Mouse (Mus musculus) liver, postnatal 0 days (tissue): Measurements from ENCODE around the gene Pdzd2. TPM values are rescaled to one million over a fixed set of nuclear protein-coding genes. Genes with fewer than 3 reads are reported as not detected.

Source experiments
- ATAC-seq: fragments of 200-750 bp; cut with Nextera tagmentation; 2 replicates; pipeline ENCODE4 v1.8.0; 2017; ENCODE audit warnings: mild to moderate bottlenecking, moderate library complexity
- DNase-seq: peaks from one replicate; pipeline ENCODE4 v3.0.0-alpha.2; 2016
- H3K27ac ChIP-seq: fragments of 300-500 bp; sonication (generic); 2 replicates; pipeline ENCODE4 v1.5.1; 2014; ENCODE audit warnings: antibody characterized with exemption, moderate library complexity, mild to moderate bottlenecking, low read depth
- H3K27me3 ChIP-seq: fragments of 300-500 bp; sonication (generic); 2 replicates; pipeline ENCODE4 v1.6.1; 2014; ENCODE audit warnings: low read length, control low read depth, mixed read lengths; ENCODE audit not compliant: insufficient read depth
- H3K36me3 ChIP-seq: fragments of 300-500 bp; sonication (generic); replicated peaks from 2 replicates; pipeline ENCODE4 v1.6.1; 2014; ENCODE audit warnings: mild to moderate bottlenecking, control low read depth, low read length, moderate library complexity, mixed read lengths; ENCODE audit not compliant: insufficient read depth
- H3K4me1 ChIP-seq: fragments of 300-500 bp; sonication (generic); 2 replicates; pipeline ENCODE4 v1.6.1; 2014; ENCODE audit warnings: antibody characterized with exemption, mild to moderate bottlenecking, control low read depth; ENCODE audit not compliant: insufficient read depth
- H3K4me2 ChIP-seq: fragments of 300-500 bp; sonication (generic); 2 replicates; pipeline ENCODE4 v1.6.1; 2014; ENCODE audit warnings: low read depth, mild to moderate bottlenecking, low read length, moderate library complexity, mixed read lengths
- H3K4me3 ChIP-seq: fragments of 300-500 bp; sonication (generic); 2 replicates; pipeline ENCODE4 v1.5.1; 2014; ENCODE audit warnings: low read depth, low read length
- H3K9ac ChIP-seq: fragments of 300-500 bp; sonication (generic); replicated peaks from 2 replicates; pipeline ENCODE4 v1.6.1; 2014; ENCODE audit warnings: mild to moderate bottlenecking, moderate library complexity
- H3K9me3 ChIP-seq: fragments of 300-500 bp; sonication (generic); 2 replicates; pipeline ENCODE4 v1.6.1; 2016; ENCODE audit warnings: mild to moderate bottlenecking, control low read depth, low read length, mixed read lengths
- CTCF ChIP-seq: sonication (generic); IDR thresholded peaks from 2 replicates; pipeline ENCODE4 v1.5.1; 2016; ENCODE audit warnings: antibody characterized with exemption, low read depth
- EP300 ChIP-seq: IDR thresholded peaks from 2 replicates; pipeline ENCODE4 v1.6.1; 2016; ENCODE audit warnings: antibody characterized with exemption, low read depth, mild to moderate bottlenecking
- WGBS: fragments of 180-500 bp; shearing (Covaris S2); extraction: QIAGEN DNeasy Blood & Tissue Kit; methylation state at CpG from one replicate; pipeline ENCODE4 v1.1.7; 2014; ENCODE audit not compliant: insufficient replicate concordance; 5-methylcytosine and 5-hydroxymethylcytosine counted together
- polyA plus RNA-seq: library from polyadenylated mRNA; unstranded; fragments of >200 nt; fragmentation: Nextera tagmentation; extraction: Ambion mirVana; gene quantifications from 2 replicates; pipeline ENCODE4 v1.2.1, GENCODE M21; 2015

Gene Pdzd2
- polyA plus RNA-seq, 1 experiment from 2014 or later, result 1.3 TPM

DNA sequence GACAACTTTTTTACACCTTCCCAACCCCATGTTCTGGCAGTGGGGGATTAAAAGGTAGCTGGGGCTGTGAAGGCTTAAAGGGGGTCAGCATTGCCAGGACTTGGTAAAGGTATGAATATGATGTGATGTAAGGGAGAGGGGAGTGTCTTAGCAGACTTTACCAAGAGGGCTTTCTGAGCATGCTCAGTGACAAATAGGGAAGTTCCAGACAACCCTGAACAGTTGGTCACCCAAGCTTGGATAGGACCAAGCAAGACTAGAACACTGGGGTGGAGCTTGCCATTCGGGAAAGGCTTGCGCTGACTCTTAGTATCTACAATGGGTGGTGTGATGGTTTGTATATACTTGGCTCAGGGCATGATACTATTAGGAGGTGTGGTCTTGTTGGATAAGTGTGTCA, 286.4 kb downstream of the Pdzd2 start:
- no peak overlapping the region for H3K4me2 ChIP-seq
- H3K27me3 ChIP-seq, result no peaks in the 10 kb centered on the region
- H3K27ac ChIP-seq, result no peak overlapping the region
- no peak overlapping the region for H3K9ac ChIP-seq
- TF ChIP-seq CTCF (no peak), EP300 (no peak)
- H3K36me3 ChIP-seq, result no peaks in the 10 kb centered on the region
- DNase-seq (no peak), ATAC-seq (no peak)
- WGBS, result 77% methylated on average over 2 of the region's 2 CpGs
- no peaks in the 10 kb centered on the region for H3K9me3 ChIP-seq
- H3K4me1 ChIP-seq, result no peaks in the 10 kb centered on the region
- no peak overlapping the region for H3K4me3 ChIP-seq

DNA sequence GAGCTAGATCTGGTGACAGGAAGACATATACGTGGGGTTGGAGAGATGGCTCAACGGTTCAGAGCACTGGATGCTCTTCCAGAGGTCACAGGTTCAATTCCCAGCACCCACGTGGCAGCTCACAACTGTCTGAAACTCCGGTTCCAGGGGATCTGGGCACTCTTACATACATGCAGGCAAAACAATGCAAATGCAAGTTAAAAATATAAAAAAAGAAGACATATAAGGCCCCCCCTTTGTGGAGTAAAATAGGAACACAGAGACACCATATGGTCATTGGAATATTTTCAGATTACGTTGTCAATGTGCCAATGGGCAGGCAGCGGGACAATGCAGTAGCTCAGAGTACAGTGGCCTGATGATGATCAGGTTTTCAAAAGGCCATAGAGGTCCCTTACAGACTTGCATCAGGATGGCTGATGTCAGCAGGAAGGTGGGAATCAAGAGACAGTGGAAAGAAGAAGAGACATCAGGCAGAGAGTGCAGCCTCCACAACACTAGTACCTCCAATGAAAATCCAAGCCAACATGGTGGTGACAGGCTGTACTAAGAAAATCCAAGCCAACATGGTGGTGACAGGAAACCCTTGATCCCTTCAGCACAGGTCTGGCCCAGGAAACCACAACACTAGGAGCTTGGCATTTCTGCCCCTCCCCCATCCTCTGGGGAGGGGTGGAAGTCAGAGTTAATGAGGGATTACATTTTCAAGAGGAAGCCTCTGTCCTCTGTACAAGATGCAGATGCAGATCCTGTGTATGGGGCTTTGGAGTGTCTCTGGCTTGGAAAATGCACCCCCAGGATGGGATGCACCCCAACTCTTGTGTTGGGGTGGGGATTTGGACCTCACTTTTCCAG, 287.4 kb downstream of the Pdzd2 start:
- Histone ChIP-seq H3K9ac (no peak overlapping the region), H3K27me3 (no peaks in the 10 kb centered on the region), H3K4me3 (no peak overlapping the region), H3K9me3 (no peaks in the 10 kb centered on the region), H3K4me2 (no peak overlapping the region), H3K4me1 (no peaks in the 10 kb centered on the region), H3K36me3 (no peaks in the 10 kb centered on the region), H3K27ac (no peak overlapping the region)
- WGBS, result 70% methylated on average over 6 of the region's 6 CpGs
- DNase-seq, result no peak
- ATAC-seq, result no peak
- TF ChIP-seq CTCF (no peak), EP300 (no peak)

DNA sequence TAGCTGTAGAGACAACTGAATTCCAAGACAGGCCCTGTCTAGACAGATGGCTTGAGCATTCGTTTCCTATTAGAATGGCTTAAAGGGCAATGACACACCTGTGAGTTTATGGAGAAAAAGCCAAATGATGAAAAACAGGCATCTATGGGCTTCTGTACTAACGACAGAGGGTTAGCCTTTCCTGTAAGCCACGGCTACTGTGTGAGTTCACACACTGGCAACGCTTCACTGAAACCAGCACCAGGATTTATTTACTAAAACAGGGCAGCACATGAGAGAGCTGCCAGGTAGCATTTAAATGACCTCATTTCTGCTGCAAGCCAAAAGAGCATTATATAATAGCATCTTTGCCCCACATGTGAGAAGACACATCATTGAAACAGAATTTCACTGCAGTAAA, 288.3 kb downstream of the Pdzd2 start:
- H3K9ac ChIP-seq, result no peak overlapping the region
- H3K27me3 ChIP-seq, result no peaks in the 10 kb centered on the region
- no peak overlapping the region for H3K4me3 ChIP-seq
- TF ChIP-seq CTCF (no peak), EP300 (no peak)
- H3K36me3 ChIP-seq, result no peaks in the 10 kb centered on the region
- WGBS, result 80% methylated on average over 4 of the region's 4 CpGs
- no peak overlapping the region for H3K27ac ChIP-seq
- H3K4me1 ChIP-seq, result no peaks in the 10 kb centered on the region
- no peak for ATAC-seq
- DNase-seq, result no peak
- no peaks in the 10 kb centered on the region for H3K9me3 ChIP-seq
- no peak overlapping the region for H3K4me2 ChIP-seq

DNA sequence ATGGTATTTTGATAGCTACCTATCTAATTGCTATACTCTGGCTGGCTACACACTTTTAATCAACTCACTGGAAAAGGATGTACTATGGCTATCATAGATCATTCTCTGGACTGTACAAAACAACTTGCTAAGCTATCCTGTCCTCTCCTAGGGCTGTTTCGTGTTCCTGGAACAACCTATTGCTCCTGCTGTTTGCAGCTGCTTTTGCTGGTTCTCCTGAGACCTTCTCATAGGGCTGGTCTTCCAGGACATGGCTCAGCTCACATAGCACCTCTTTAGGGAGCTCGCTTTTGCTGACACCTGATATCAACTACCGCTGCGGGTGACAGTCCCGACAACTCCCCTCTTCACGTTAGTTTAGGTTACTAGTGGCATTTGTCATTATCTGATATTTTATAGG, 288.9 kb downstream of the Pdzd2 start:
- ATAC-seq, result no peak
- no peak for DNase-seq
- WGBS, result 83% methylated on average over 6 of the region's 6 CpGs

DNA sequence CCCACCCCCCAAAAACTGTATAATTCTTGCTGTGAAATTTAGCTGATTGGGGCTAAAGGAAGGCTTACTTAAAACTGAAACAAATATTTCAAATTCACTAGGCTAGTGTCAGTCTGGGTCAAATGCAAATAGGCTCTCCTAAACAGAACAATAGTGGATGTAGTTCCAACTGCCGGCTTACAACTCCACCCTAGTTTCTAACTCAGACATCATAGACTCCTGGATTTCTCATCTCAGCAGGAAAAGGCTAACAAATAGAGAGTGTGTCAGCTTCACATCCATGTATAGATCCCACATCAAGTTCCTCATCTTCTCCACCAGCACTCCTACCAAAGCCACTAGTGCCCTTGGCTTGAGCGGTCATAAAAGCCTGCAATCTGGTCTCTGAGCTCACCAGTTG, 290.4 kb downstream of the Pdzd2 start:
- no peak for ATAC-seq
- WGBS, result 83% methylated on average over 2 of the region's 2 CpGs

More for the DNA sequence above, 288.9 kb downstream of the Pdzd2 start:
- Histone ChIP-seq H3K27ac (no peak overlapping the region), H3K4me3 (no peak overlapping the region), H3K4me1 (no peaks in the 10 kb centered on the region), H3K27me3 (no peaks in the 10 kb centered on the region), H3K4me2 (no peak overlapping the region), H3K9me3 (no peaks in the 10 kb centered on the region), H3K9ac (no peak overlapping the region), H3K36me3 (no peaks in the 10 kb centered on the region)
- TF ChIP-seq CTCF, result no peak
- TF ChIP-seq EP300, result no peak

DNA sequence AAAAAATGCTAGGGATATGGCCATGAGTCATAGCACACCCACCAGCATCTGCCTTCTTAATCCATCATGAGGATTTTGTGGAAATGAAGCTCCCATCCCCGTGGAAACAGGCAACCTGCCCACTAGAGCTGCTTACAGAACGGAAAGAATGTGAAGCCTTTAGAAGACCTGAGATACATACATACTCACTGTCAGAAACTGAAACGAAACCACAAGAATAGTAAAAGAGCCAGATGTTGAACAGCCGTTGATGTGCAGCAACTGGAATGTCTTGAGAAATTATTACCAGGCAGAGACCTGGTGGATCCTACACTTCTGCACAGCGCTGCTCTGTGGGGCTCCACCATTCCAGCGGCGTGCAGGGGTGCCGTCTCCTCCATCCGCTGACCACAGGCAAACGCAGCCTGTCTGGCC, 292.7 kb downstream of the Pdzd2 start:
- TF ChIP-seq EP300 (no peak), CTCF (no peak)

More for the DNA sequence above, 290.4 kb downstream of the Pdzd2 start:
- H3K27ac ChIP-seq, result no peak overlapping the region
- no peak for DNase-seq
- H3K4me3 ChIP-seq, result no peak overlapping the region
- no peak overlapping the region for H3K4me2 ChIP-seq
- TF ChIP-seq EP300 (no peak), CTCF (no peak)
- H3K27me3 ChIP-seq, result no peaks in the 10 kb centered on the region
- no peaks in the 10 kb centered on the region for H3K4me1 ChIP-seq
- H3K9ac ChIP-seq, result no peak overlapping the region
- H3K36me3 ChIP-seq, result no peaks in the 10 kb centered on the region
- H3K9me3 ChIP-seq, result no peaks in the 10 kb centered on the region

More for the DNA sequence above, 292.7 kb downstream of the Pdzd2 start:
- Histone ChIP-seq H3K9ac (no peak overlapping the region), H3K27ac (no peak overlapping the region), H3K4me3 (no peak overlapping the region), H3K36me3 (no peaks in the 10 kb centered on the region), H3K9me3 (no peaks in the 10 kb centered on the region), H3K4me1 (no peaks in the 10 kb centered on the region), H3K4me2 (peak overlapping the region; percentile 42; the same call in 1 of the 2 replicates), H3K27me3 (no peaks in the 10 kb centered on the region)
- WGBS, result 52% methylated on average over 10 of the region's 10 CpGs
- DNase-seq (no peak), ATAC-seq (no peak)
